ENCODE assay signal across 10 mouse cellular contexts in the genomic region with DNA sequence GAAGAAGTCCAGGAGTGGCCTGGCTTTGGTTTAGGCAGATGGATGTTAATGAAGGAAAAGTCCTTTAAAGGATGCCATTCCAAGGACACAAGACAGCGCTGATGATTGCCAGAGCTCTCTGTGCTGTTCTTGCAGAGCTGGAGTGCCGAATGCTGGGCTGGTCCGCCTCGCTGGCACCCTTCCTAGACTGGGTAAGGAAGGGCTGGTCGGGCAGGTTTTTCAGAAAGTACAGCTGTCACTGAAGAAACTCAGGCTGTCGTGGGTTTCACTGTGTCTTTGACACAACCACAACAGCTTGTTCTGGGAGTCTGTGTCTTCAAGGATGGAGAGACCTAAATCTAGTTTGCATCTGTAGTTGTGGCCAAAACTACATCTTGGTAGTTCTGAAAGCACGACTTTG.
DNase-seq lines count a peak whose midpoint lies in the region; ATAC-seq and TF ChIP-seq lines count a peak whose summit lies in the region.
"Had no signal": no experiment of that assay in that cellular context is flagged by ENCODE, and none has a peak within 500 bp of the region (broad histone marks: within the 10 kb centered on the region; RNA-seq: fewer than 3 reads in every experiment).

No protein-coding gene starts in this region.

- no peak overlapping the region for H3K27ac ChIP-seq in hindbrain, embryonic 14.5 days
- no peak overlapping the region for H3K27ac ChIP-seq in hindbrain, embryonic 13.5 days
- H3K27ac ChIP-seq in liver, postnatal 0 days (ENCODE audit: low read depth) = no peak overlapping the region
- H3K27ac ChIP-seq: liver, embryonic 13.5 days had no signal

- WGBS in hindbrain, embryonic 14.5 days = 80% methylated on average over 7 of the region's 7 CpGs
- 75% methylated on average over 7 of the region's 7 CpGs for WGBS in hindbrain, embryonic 13.5 days
- WGBS in liver, postnatal 0 days (ENCODE audit: insufficient replicate concordance) = 65% methylated on average over 7 of the region's 7 CpGs

- no peak overlapping the region for H3K4me3 ChIP-seq in hindbrain, embryonic 14.5 days (replicated peaks; ENCODE audit: low read length)
- no peak overlapping the region for H3K4me3 ChIP-seq in hindbrain, embryonic 13.5 days
- H3K4me3 ChIP-seq in liver, postnatal 0 days (ENCODE audit: low read depth, low read length) = no peak overlapping the region
- H3K4me3 ChIP-seq: liver, embryonic 13.5 days had no signal

- peak; percentile 44; the same call in 1 of the 2 replicates for ATAC-seq in hindbrain, embryonic 14.5 days (ENCODE audit: low FRiP score)
- ATAC-seq in hindbrain, embryonic 13.5 days (ENCODE audit: low FRiP score) = no peak
- peak; percentile 90 for ATAC-seq in frontal cortex, adult (ENCODE audit: low TSS enrichment)
- no peak for ATAC-seq in liver, postnatal 0 days

- intact Hi-C loops in left cerebral cortex, postnatal 14 days (cut with DNase I) = no loop called here

- DNase-seq in hindbrain, embryonic 14.5 days (ENCODE audit: low spot score) = no peak
- peak; percentile 58 to 68 for DNase-seq in left cerebral cortex, postnatal 14 days (ENCODE audit: low spot score in 2 of 2)
- DNase-seq in right cerebral cortex, postnatal 36 days (ENCODE audit: low spot score in 2 of 2) = peak; percentile 53 to 56
- no peak for DNase-seq in kidney, adult 11 months
- no peak for DNase-seq in thymus, postnatal 36 days
- no peak for DNase-seq in liver, postnatal 0 days
- DNase-seq: liver, embryonic 13.5 days had no signal

- no peaks in the 10 kb centered on the region for H3K4me1 ChIP-seq in hindbrain, embryonic 14.5 days (replicated peaks; ENCODE audit: control insufficient read depth, insufficient read depth, low read length)
- H3K4me1 ChIP-seq in hindbrain, embryonic 13.5 days (replicated peaks) = 0 out of 2 replicates have a peak, but pooled peaks cover 8% of the 10 kb centered on the region
- no peaks in the 10 kb centered on the region; the same call in 1 of the 2 replicates for H3K4me1 ChIP-seq in liver, postnatal 0 days (ENCODE audit: insufficient read depth)
- H3K4me1 ChIP-seq: liver, embryonic 13.5 days had no signal

- H3K9ac ChIP-seq in hindbrain, embryonic 14.5 days = no peak overlapping the region
- H3K9ac ChIP-seq in hindbrain, embryonic 13.5 days = no peak overlapping the region
- H3K9ac ChIP-seq in liver, postnatal 0 days (replicated peaks) = no peak overlapping the region
- H3K9ac ChIP-seq: liver, embryonic 13.5 days had no signal

- no peak for TF ChIP-seq CTCF in liver, postnatal 0 days (IDR thresholded peaks at IDR 0.05; ENCODE audit: low read depth)

- H3K9me3 ChIP-seq in hindbrain, embryonic 14.5 days (ENCODE audit: control insufficient read depth, low read length) = no peaks in the 10 kb centered on the region
- H3K9me3 ChIP-seq in hindbrain, embryonic 13.5 days = no peaks in the 10 kb centered on the region
- no peaks in the 10 kb centered on the region for H3K9me3 ChIP-seq in liver, postnatal 0 days (ENCODE audit: low read length)
- H3K9me3 ChIP-seq: G1E; liver, embryonic 13.5 days had no signal

- no peak overlapping the region for H3K4me2 ChIP-seq in hindbrain, embryonic 14.5 days (replicated peaks)
- no peak overlapping the region for H3K4me2 ChIP-seq in hindbrain, embryonic 13.5 days
- no peak overlapping the region for H3K4me2 ChIP-seq in liver, postnatal 0 days (ENCODE audit: low read depth, low read length)
- H3K4me2 ChIP-seq: liver, embryonic 13.5 days had no signal

- no peak for TF ChIP-seq EP300 in liver, postnatal 0 days (IDR thresholded peaks at IDR 0.05; ENCODE audit: low read depth)

- H3K27me3 ChIP-seq in hindbrain, embryonic 14.5 days (ENCODE audit: control insufficient read depth, insufficient read depth, low read length) = no peaks in the 10 kb centered on the region
- H3K27me3 ChIP-seq in hindbrain, embryonic 13.5 days = no peaks in the 10 kb centered on the region
- H3K27me3 ChIP-seq in liver, postnatal 0 days (ENCODE audit: insufficient read depth, low read length) = no peaks in the 10 kb centered on the region
- H3K27me3 ChIP-seq: liver, embryonic 13.5 days had no signal

- no peaks in the 10 kb centered on the region for H3K36me3 ChIP-seq in hindbrain, embryonic 14.5 days (replicated peaks; ENCODE audit: control insufficient read depth, insufficient read depth)
- H3K36me3 ChIP-seq in hindbrain, embryonic 13.5 days = no peaks in the 10 kb centered on the region
- H3K36me3 ChIP-seq in liver, postnatal 0 days (replicated peaks; ENCODE audit: insufficient read depth, low read length) = no peaks in the 10 kb centered on the region
- H3K36me3 ChIP-seq: G1E; liver, embryonic 13.5 days had no signal

Comparison
In these comparisons a context has a peak if more than half of its experiments do, and no peak if none do; other contexts are left out.
1. ATAC-seq: peak in hindbrain, embryonic 14.5 days (single experiment) and frontal cortex, adult (single experiment); none in hindbrain, embryonic 13.5 days (single experiment) and liver, postnatal 0 days (single experiment).
2. DNase-seq: peak in left cerebral cortex, postnatal 14 days (2 of 2) and right cerebral cortex, postnatal 36 days (2 of 2); none in hindbrain, embryonic 14.5 days (single experiment), kidney, adult 11 months (single experiment), thymus, postnatal 36 days (0 of 2) and liver, postnatal 0 days (single experiment).